Mouse (Mus musculus) heart, adult 18-20 months (tissue): Measurements from ENCODE around the gene Raver1. TPM values are rescaled to one million over a fixed set of nuclear protein-coding genes. Genes with fewer than 3 reads are reported as not detected.
A peak's percentile ranks its signal among the peaks of the same experiment; 100 is the strongest.

ENCODE experiments used
- DNase-seq, 2 experiments: peaks; one replicate each; pipeline ENCODE4 v3.0.0; 2021 to 2022; ENCODE audit warnings: mixed read lengths in 1 of 2
- long read RNA-seq, 2 experiments: library from polyadenylated mRNA; stranded (forward); transcript quantifications; one replicate each; pipeline ENCODE4 v2.0.0; 2021
- total RNA-seq, 2 experiments: library from RNA; stranded (reverse); gene quantifications; 2 replicates each; pipeline ENCODE4 v1.2.3; 2021

Gene Raver1
- 10 to 100 TPM; 22.5 to 23.9 TPM for total RNA-seq
- long read RNA-seq, experiment 1, transcript Raver1-201 (13 exons, 3,470 nt): major isoform, 8 of 16 reads
- long read RNA-seq, experiment 1, partial matches to known transcripts: 5 of 16 reads
- long read RNA-seq, experiment 1, other reads (novel, unspliced or antisense): 3 of 16 reads
- long read RNA-seq, experiment 2, partial matches to known transcripts: 1 of 5 reads
- long read RNA-seq, experiment 2, other reads (novel, unspliced or antisense): 2 of 5 reads

DNA sequence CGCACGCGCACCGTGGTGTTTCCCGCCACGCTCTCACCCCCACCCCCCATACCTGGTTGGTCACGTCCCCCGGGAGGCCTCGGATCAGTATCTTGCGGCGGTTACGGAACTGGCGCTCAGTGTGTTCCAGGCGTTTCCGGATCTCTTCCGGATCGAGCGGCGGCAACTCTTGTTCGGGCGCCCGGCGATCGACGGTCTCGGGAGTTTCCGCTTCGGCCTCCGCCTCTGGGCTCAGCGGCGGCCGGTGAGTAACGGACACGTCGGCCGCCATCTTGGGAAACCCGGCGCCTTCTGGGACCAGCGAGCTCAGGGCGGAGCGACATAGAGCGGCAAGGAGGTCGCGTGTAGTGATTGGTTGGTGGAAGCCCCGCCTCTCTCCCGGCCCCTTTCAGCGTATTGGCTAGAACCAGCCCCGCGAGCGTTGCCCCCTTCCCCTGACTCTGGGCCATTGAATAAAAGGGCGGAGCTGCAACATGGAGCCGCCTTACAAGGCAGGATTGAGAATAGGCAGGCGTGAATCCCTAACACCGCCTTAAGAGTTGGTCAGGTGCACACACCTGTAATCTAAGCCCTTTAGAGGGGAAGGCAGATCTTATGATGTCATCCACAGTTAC lies at the start of gene Raver1, which contains the start of gene Gm38431:
TSS of gene Raver1 (minus strand) at position 302 of the 614 bp plus-strand sequence.
TSS of gene Gm38431 (minus strand) at position 291 of the 614 bp plus-strand sequence.
- peak; percentile 97 to 99 for DNase-seq

GRCm38 (mm10) chr9:21138386-21138785 lies 46.6 kb upstream of the Raver1 start:
- DNase-seq: no peak

DNA sequence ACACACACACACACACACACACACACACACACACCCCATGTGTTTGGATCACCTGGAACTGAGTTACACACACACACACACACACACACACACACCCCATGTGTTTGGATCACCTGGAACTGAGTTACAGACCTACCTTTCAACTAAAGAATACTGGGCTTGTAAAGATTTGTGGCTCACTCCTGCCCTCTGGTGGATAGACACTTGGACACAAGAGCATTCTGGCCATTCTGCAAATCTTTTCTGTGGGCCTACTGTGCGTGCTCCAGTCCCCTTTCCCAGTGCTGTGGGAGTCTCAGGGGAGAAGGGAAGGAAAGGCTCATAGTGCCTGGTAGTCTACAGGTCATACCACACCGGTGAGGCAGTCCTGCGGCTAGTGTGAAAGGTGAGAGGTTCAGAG lies 45.4 kb upstream of the Raver1 start:
- peak; percentile 58 to 86 for DNase-seq

DNA sequence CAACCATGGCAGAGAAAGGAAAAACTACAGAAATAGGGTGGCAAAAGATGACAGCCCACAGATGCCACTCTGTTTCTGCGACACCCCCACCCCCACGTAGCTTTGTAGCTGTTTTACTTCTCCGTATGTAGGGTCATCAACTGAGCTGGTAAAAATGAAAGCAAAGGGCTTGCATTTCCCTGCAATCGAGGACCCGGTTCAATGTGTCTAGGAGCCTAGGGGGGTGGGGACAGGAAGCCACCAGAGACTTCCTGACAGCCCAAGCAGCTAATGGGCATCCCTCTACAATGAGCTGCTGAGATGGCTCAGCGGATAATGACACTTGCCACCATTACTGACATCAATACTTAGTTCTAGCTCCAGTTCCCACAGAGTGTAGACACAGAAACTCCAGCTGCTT lies 44.6 kb upstream of the Raver1 start:
- DNase-seq: peak in 1 of 2 experiments; percentile 42

DNA sequence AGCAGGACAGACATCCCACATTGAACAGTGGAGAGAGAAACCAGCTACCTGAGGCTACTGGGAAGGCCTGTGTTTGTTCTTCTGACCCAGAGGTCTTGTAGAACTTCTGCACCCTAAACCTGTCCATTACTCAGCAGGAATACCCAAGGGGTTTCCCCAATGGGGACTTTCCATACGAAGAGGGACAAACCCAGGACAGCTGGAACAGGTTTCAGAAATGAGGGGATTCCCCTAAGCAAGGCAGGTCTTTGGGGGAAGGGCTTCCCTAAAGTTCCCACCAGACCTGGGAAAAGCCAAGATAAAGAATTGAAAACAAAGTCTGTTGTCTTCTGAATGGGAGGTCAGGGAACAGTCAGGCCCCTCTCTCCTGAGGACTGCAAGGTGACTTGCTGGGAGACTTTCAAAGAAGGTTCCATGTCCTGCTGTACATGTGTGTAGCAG lies 44.2 kb upstream of the Raver1 start:
- no peak for DNase-seq

DNA sequence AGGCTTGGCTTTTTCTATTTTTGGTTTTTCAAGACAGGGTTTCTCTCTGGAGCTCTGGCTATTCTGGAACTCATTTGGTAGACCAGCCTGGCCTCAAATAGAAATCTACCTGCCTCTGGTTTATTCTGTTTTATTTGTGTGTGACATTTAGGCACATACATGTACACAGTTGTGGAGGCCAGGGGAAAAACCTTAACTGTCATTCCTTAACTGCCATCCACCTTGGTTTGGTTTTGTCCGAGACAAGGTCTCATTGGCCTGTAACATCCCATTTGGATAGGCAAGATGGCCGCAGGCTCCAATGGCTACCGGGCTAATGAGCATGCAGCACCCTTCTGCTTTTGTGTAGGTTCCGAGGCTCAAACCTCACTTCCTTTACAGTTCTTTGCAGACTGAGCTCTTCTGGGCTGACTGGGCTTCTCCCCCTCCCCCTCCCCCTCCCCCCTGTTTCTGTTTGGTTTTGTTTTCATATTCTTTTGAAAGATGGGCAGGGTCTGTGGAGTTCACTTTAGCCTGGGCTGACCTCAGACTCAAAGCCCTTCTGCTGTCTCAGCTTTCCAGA lies 43.6 kb upstream of the Raver1 start:
- no peak for DNase-seq

DNA sequence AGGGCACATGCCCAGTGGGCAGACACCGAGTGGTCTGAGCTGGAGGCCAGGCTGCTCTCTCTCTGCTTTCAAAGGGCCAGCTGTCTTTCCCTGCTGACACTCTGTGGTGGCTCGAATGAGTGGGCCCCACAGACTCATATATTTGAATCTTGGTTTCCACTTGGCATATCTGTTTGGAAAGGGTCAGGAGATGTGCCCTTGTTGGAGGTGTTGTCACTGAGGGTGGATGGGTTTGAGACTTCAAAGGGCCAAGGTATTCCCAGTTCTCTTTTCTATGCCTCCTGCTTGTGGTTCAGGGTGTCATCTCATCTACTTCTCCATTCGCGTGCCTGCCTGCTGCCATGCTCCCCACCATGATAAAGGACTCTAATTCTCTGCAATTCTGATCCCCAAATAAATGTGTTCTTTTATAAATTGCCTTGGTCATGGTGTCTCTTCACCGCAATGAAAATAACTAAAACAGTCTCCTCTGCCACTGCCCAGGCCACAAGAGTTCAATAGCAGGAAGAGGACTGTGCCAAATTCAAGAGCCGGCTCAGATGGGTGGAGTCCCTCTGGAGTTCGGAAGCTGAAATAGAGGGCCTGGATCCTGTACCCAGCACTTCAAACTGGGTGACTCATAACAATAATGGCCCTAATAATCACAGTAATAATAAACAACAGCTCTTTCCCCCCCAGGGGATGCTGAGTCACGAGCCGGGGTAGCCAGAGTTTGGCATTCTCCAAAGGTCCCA lies 43.0 kb upstream of the Raver1 start:
- DNase-seq: peak; percentile 76 to 85

GRCm38 (mm10) chr9:21133064-21133707 lies 41.4 kb upstream of the Raver1 start:
- DNase-seq: no peak

DNA sequence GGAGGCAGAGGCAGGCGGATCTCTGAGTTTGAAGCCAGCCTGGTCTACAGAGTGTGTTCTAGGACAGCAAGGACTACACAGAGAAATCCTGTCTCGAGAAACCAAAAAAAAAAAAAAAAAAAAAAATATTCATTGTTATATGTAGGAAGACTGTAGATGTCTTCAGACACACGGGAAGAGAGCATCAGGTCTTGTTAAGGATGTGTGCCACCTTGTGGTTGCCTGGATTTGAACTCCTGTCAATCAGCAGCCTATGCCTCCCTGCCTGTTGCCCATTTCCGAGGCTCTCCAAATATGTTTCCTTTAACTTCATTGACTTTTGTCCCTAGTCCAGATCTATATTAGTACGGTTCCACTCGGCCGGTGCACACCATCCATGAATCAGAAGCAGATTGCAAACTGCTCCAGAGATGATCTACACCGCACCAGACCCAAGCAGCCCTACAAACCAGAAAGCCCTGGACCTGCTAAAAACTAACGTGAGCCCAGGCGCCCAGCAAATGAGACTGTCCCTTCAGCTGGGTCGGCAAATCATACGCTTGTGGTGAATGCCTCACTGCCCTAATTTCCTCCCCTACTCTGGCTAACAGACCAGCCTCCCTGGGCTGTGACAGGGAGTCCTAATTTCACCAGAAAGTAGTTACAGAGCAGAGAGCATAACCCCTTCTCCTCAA lies 40.4 kb upstream of the Raver1 start:
- no peak for DNase-seq

GRCm38 (mm10) chr9:21131059-21131956 lies 39.5 kb upstream of the Raver1 start, which contains the start of gene Tyk2:
TSS of gene Tyk2 (minus strand) at chr9:21131243.
- DNase-seq: peak; percentile 92 to 98

- no peak for DNase-seq
Observed at GRCm38 (mm10) chr9:21126259-21126627, 34.4 kb upstream of the Raver1 start.

GRCm38 (mm10) chr9:21125502-21126258 lies 33.9 kb upstream of the Raver1 start:
- DNase-seq: no peak

GRCm38 (mm10) chr9:21124837-21125236 lies 33.0 kb upstream of the Raver1 start:
- DNase-seq: no peak

GRCm38 (mm10) chr9:21121483-21121882 lies 29.7 kb upstream of the Raver1 start:
- DNase-seq: no peak

DNA sequence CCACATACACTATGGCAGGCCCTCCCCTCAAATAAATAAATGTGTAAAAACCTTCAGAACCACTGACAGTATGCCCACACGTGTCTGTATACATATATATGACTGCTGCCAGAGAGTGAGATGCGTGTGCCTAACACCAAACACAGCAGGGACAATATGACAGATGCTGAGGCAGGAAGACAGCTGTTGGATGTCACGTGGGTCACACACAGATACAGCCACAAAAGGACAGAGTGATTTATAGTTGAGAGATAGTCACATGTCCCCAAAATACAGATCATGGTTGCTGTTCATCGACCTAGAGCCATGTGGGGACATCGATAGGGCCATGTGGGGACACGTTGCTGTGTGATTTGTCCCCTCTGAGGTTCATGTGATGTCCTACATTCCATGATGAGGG lies 25.3 kb upstream of the Raver1 start:
- no peak for DNase-seq

DNA sequence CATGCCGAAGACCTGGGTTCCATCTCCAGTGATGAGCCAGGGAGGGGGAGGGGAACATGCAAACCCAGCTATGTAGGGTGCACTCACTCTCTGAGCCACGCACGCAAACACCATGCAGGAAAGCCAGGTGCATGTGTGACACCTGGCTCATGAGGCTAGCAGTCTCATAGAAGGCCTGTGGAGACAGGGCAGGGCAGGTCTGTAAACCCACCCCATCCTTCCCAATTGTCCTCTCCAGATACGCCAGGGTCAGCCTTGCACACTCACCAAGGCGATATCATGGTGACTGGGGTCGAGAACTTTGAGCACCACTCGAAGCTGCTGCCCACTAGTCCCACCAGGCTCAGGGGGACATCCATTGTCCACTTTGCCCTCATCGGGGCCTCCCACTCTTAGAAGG lies 23.3 kb upstream of the Raver1 start:
- no peak for DNase-seq

DNA sequence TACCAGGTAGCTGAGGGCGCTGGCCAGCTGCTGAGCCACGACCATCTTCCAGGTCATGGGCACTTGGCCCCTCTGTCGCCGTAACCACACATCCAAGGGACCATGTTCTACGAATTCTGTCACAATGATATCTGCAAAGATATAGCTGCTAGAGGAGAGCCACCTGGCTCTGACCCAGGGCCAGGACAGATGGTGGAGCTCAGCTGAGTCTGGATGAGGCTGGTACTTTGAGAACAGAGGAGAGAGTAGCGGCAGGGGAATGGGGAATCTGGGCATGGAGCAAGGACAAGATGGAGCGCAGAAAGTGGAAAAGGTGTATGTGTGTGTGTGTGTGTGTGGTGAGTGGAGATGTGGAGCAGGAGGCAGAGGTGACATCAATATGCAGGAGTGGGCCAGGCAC lies 22.4 kb upstream of the Raver1 start:
- DNase-seq: no peak

GRCm38 (mm10) chr9:21113751-21114150 lies 21.9 kb upstream of the Raver1 start:
- DNase-seq: no peak

DNA sequence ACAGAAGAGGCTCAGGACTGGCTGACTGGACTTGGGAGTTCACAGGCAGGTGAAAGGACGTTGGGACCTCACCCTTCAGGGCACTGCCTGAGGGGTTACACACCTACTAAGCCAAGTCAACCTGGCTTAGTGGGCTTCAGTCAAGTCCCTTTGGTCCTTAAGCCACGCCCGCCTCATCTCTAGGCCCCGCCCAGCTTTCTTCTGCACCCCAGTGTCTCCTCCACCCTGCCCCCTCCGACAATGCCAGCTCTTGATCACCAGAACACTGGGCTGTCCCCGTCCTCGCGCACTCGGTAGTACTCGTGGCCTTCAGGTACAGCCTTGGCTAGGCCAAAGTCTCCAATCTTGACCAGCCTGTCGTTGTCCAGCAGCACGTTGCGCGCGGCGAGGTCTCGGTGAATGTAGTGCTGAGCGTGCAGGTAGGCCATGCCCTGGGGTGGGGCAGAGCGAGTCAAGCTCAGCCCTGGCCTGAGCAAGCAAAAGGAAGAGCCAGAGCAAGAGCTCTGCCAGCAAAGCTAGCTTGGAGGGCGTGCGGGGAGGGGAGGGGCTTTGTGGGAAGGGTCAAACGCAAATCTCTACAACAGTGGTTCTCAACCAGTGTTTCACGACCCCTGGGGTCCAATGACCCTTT lies 15.9 kb upstream of the Raver1 start:
- no peak for DNase-seq
